Mouse (Mus musculus): ENCODE measurements around the gene Triobp. TPM values are rescaled to one million over a fixed set of nuclear protein-coding genes. Genes with fewer than 3 reads are reported as not detected.

Triobp gene
- 33.4 and 36.9 TPM in 2 replicates for polyA plus RNA-seq (2014; fragmentation: Nextera tagmentation; extraction: Ambion mirVana)

GRCm38 (mm10) chr15:78947657-78948056, at the start of gene Triobp:
TSS of gene Triobp (plus strand) at chr15:78947724.
- H3K27ac ChIP-seq (replicated peaks; ENCODE audit: low read depth, low read length) = no peak within 1 kb of the TSS
- peak within 1 kb of the TSS; percentile 42 for H3K4me2 ChIP-seq (ENCODE audit: low read depth, low read length)
- DNase-seq (ENCODE audit: low spot score) (peak; percentile 98), ATAC-seq (replicated peaks; ENCODE audit: insufficient number of reproducible peaks, low FRiP score, low TSS enrichment, low read depth) (peak; percentile 96)
- H3K9ac ChIP-seq (replicated peaks; ENCODE audit: low read length) = peak within 1 kb of the TSS; percentile 66
- under 1% methylated on average over 24 of the region's 24 CpGs for WGBS
- no peaks in the 10 kb centered on the region; the same call in 1 of the 2 replicates for H3K36me3 ChIP-seq (replicated peaks; ENCODE audit: control insufficient read depth, insufficient read depth, low read depth, low read length)
- no peaks in the 10 kb centered on the region for H3K9me3 ChIP-seq (replicated peaks; ENCODE audit: control insufficient read depth, low read length)
- H3K4me1 ChIP-seq (ENCODE audit: control insufficient read depth, insufficient read depth, low read length) = no peaks in the 10 kb centered on the region; the same call in none of the 2 replicates
- H3K27me3 ChIP-seq (ENCODE audit: control insufficient read depth, insufficient read depth, low read length) = no peaks in the 10 kb centered on the region
- H3K4me3 ChIP-seq (ENCODE audit: low read depth, low read length) = peak within 1 kb of the TSS; percentile 52

DNA sequence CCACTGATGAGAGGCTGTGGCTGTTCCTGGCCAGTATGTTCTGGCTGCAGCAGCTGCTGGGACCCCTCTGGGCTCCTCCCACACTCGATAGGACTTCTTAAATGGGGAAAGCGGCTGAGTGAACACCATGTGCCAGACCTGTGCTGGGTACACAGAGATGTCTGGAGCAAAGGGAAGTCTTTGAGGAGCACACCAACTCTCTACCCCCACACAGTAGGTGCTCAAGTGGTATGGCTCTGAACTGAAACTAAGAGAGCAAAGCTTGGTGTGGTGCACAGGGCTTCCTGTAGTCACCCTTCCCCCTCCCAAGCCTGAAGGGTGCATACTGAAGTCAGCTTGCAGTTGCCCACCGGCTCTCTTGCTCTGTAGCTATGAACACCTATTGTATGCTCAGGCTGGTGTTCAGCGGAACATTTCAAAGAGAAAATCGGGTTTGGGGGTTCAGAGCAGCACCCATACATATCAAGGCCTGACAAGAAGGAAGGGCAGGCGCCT, 49.0 kb upstream of the Triobp start:
- Histone ChIP-seq H3K27ac (replicated peaks; ENCODE audit: low read depth, low read length) (no peak overlapping the region), H3K27me3 (ENCODE audit: control insufficient read depth, insufficient read depth, low read length) (no peaks in the 10 kb centered on the region), H3K9ac (replicated peaks; ENCODE audit: low read length) (no peak overlapping the region), H3K4me1 (ENCODE audit: control insufficient read depth, insufficient read depth, low read length) (peaks cover 4% of the 10 kb centered on the region), H3K4me2 (ENCODE audit: low read depth, low read length) (no peak overlapping the region), H3K36me3 (replicated peaks; ENCODE audit: control insufficient read depth, insufficient read depth, low read depth, low read length) (no peaks in the 10 kb centered on the region), H3K9me3 (replicated peaks; ENCODE audit: control insufficient read depth, low read length) (no peaks in the 10 kb centered on the region), H3K4me3 (ENCODE audit: low read depth, low read length) (peak overlapping the region; percentile 57; the same call in 1 of the 2 replicates)
- 51% methylated on average over 6 of the region's 6 CpGs for WGBS
- no peak for ATAC-seq (replicated peaks; ENCODE audit: insufficient number of reproducible peaks, low FRiP score, low TSS enrichment, low read depth)
- DNase-seq (ENCODE audit: low spot score) = no peak

GRCm38 (mm10) chr15:78899409-78899739, 48.1 kb upstream of the Triobp start, which contains the start of gene Gm49510:
TSS of gene Gm49510 (plus strand) at chr15:78899667.
- H3K36me3 ChIP-seq (replicated peaks; ENCODE audit: control insufficient read depth, insufficient read depth, low read depth, low read length) = no peaks in the 10 kb centered on the region
- peak within 1 kb of the TSS; percentile 57 for H3K4me3 ChIP-seq (ENCODE audit: low read depth, low read length)
- no peaks in the 10 kb centered on the region for H3K9me3 ChIP-seq (replicated peaks; ENCODE audit: control insufficient read depth, low read length)
- DNase-seq (ENCODE audit: low spot score) (no peak), ATAC-seq (replicated peaks; ENCODE audit: insufficient number of reproducible peaks, low FRiP score, low TSS enrichment, low read depth) (no peak)
- 4% methylated on average over 20 of the region's 20 CpGs for whole genome bisulfite sequencing
- H3K4me2 ChIP-seq (ENCODE audit: low read depth, low read length) = peak within 1 kb of the TSS; percentile 89
- H3K4me1 ChIP-seq (ENCODE audit: control insufficient read depth, insufficient read depth, low read length) = peaks cover 4% of the 10 kb centered on the region
- H3K27me3 ChIP-seq (ENCODE audit: control insufficient read depth, insufficient read depth, low read length) = no peaks in the 10 kb centered on the region
- peak within 1 kb of the TSS; percentile 54 for H3K27ac ChIP-seq (replicated peaks; ENCODE audit: low read depth, low read length)
- H3K9ac ChIP-seq (replicated peaks; ENCODE audit: low read length) = peak within 1 kb of the TSS; percentile 68

- Histone ChIP-seq H3K4me2 (ENCODE audit: low read depth, low read length) (peak within 1 kb of the TSS; percentile 89), H3K4me3 (ENCODE audit: low read depth, low read length) (peak within 1 kb of the TSS; percentile 57), H3K27ac (replicated peaks; ENCODE audit: low read depth, low read length) (peak within 1 kb of the TSS; percentile 54), H3K9ac (replicated peaks; ENCODE audit: low read length) (peak within 1 kb of the TSS; percentile 68), H3K27me3 (ENCODE audit: control insufficient read depth, insufficient read depth, low read length) (no peaks in the 10 kb centered on the region), H3K4me1 (ENCODE audit: control insufficient read depth, insufficient read depth, low read length) (peaks cover 4% of the 10 kb centered on the region), H3K9me3 (replicated peaks; ENCODE audit: control insufficient read depth, low read length) (no peaks in the 10 kb centered on the region), H3K36me3 (replicated peaks; ENCODE audit: control insufficient read depth, insufficient read depth, low read depth, low read length) (no peaks in the 10 kb centered on the region)
- ATAC-seq (replicated peaks; ENCODE audit: insufficient number of reproducible peaks, low FRiP score, low TSS enrichment, low read depth) (0 out of 2 replicates have a peak, but pooled peaks have one; percentile 32), DNase-seq (ENCODE audit: low spot score) (peak; percentile 83)
- WGBS = 1% methylated on average over 47 of the region's 47 CpGs
These were observed 47.6 kb upstream of the Triobp start, which contains the start of gene Sh3bp1 for GRCm38 (mm10) chr15:78899740-78900584. TSS of gene Sh3bp1 (plus strand) at chr15:78899768.

DNA sequence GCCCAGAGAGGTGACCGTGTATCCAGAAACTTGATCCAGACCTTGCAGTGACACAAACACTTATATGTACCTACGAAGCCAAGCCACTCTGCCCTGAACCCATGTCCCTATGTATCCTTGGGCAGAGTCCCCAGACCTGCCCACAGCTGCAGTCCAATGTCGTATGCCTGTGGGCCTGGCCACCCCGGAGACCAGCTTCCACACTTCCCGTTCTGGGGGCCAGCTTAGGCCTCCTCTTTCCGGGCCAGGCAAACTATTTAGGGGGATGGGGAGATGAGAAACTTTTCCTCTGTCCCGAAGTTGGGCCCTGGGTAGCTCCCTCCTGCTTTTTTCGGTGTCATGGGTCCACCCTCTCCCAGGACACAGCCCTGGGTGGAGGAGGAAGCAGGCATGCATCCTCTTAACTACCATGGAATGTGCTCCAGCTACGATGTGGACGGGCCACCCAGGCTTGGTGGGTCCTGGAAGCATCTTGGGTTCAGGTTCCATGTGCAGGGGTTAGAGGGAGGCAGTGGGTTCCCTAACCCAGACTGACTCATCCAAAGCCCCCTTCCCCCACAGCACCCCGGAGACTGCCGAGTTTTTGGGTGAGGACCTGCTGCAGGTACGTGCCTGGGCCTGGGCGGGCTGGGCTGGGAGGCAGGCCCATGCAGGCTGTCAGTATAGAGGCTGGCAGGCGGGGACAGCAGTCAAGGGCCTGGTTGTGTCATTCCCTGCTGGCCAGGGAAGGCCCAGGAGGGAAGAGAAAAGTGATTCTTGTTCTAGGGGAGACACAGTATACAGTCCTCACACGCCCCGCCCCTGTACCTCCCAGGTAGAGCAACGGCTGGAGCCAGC, 46.7 kb upstream of the Triobp start:
- 14% methylated on average over 18 of the region's 18 CpGs for WGBS
- H3K9ac ChIP-seq (replicated peaks; ENCODE audit: low read length) = peak overlapping the region; percentile 68
- no peaks in the 10 kb centered on the region for H3K36me3 ChIP-seq (replicated peaks; ENCODE audit: control insufficient read depth, insufficient read depth, low read depth, low read length)
- no peaks in the 10 kb centered on the region for H3K9me3 ChIP-seq (replicated peaks; ENCODE audit: control insufficient read depth, low read length)
- DNase-seq (ENCODE audit: low spot score) = peak; percentile 14
- peak overlapping the region; percentile 54 for H3K27ac ChIP-seq (replicated peaks; ENCODE audit: low read depth, low read length)
- peak overlapping the region; percentile 57 for H3K4me3 ChIP-seq (ENCODE audit: low read depth, low read length)
- no peaks in the 10 kb centered on the region for H3K27me3 ChIP-seq (ENCODE audit: control insufficient read depth, insufficient read depth, low read length)
- H3K4me1 ChIP-seq (ENCODE audit: control insufficient read depth, insufficient read depth, low read length) = peaks cover 4% of the 10 kb centered on the region
- peak overlapping the region; percentile 89 for H3K4me2 ChIP-seq (ENCODE audit: low read depth, low read length)
- ATAC-seq (replicated peaks; ENCODE audit: insufficient number of reproducible peaks, low FRiP score, low TSS enrichment, low read depth) = 0 out of 2 replicates have a peak, but pooled peaks have one; percentile 29

DNA sequence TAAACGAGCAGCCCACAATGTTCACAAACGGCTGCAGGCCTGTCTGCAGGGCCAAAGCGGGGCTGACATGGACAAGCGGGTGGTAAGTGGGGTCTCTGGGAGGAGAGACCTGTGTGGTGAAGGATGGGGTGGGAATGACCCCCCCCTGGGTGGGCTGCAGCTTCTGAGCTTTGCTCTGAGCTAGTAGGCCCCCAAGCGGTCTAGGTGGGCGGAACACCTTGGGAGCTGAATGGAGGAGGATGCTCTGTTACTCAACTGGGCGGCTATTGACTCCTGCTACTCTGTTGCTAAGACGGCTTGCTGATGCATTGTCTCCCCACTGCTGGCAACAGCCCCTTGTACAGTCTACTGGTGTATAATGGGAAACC, 46.1 kb upstream of the Triobp start:
- H3K9ac ChIP-seq (replicated peaks; ENCODE audit: low read length) = peak overlapping the region; percentile 68; the same call in 1 of the 2 replicates
- H3K27me3 ChIP-seq (ENCODE audit: control insufficient read depth, insufficient read depth, low read length) = no peaks in the 10 kb centered on the region
- no peak overlapping the region; the same call in 1 of the 2 replicates for H3K27ac ChIP-seq (replicated peaks; ENCODE audit: low read depth, low read length)
- no peak for ATAC-seq (replicated peaks; ENCODE audit: insufficient number of reproducible peaks, low FRiP score, low TSS enrichment, low read depth)
- no peaks in the 10 kb centered on the region for H3K9me3 ChIP-seq (replicated peaks; ENCODE audit: control insufficient read depth, low read length)
- H3K4me3 ChIP-seq (ENCODE audit: low read depth, low read length) = peak overlapping the region; percentile 3; the same call in 1 of the 2 replicates
- peaks cover 4% of the 10 kb centered on the region for H3K4me1 ChIP-seq (ENCODE audit: control insufficient read depth, insufficient read depth, low read length)
- 39% methylated on average over 8 of the region's 8 CpGs for WGBS
- no peaks in the 10 kb centered on the region for H3K36me3 ChIP-seq (replicated peaks; ENCODE audit: control insufficient read depth, insufficient read depth, low read depth, low read length)
- peak overlapping the region; percentile 89 for H3K4me2 ChIP-seq (ENCODE audit: low read depth, low read length)
- DNase-seq (ENCODE audit: low spot score) = peak; percentile 60

GRCm38 (mm10) chr15:78903243-78903642, 44.3 kb upstream of the Triobp start:
- H3K4me1 ChIP-seq (ENCODE audit: control insufficient read depth, insufficient read depth, low read length) = peaks cover 4% of the 10 kb centered on the region
- ATAC-seq (replicated peaks; ENCODE audit: insufficient number of reproducible peaks, low FRiP score, low TSS enrichment, low read depth) (no peak), DNase-seq (ENCODE audit: low spot score) (peak; percentile 89)
- no peak overlapping the region for H3K4me3 ChIP-seq (ENCODE audit: low read depth, low read length)
- no peaks in the 10 kb centered on the region for H3K9me3 ChIP-seq (replicated peaks; ENCODE audit: control insufficient read depth, low read length)
- H3K4me2 ChIP-seq (ENCODE audit: low read depth, low read length) = no peak overlapping the region
- no peaks in the 10 kb centered on the region for H3K27me3 ChIP-seq (ENCODE audit: control insufficient read depth, insufficient read depth, low read length)
- H3K27ac ChIP-seq (replicated peaks; ENCODE audit: low read depth, low read length) = no peak overlapping the region
- 8% methylated on average over 2 of the region's 2 CpGs for WGBS
- no peak overlapping the region for H3K9ac ChIP-seq (replicated peaks; ENCODE audit: low read length)
- no peaks in the 10 kb centered on the region for H3K36me3 ChIP-seq (replicated peaks; ENCODE audit: control insufficient read depth, insufficient read depth, low read depth, low read length)

Measured in embryonic facial prominence, embryonic 11.5 days (tissue).